Mouse (Mus musculus): ENCODE measurements around the gene Lyz1.
"Not testable (repeated sequence)": the region's sequence is repeated elsewhere in the genome, so short reads cannot be mapped to it uniquely, and the experiment has no call there.

Lyz1 gene

DNA sequence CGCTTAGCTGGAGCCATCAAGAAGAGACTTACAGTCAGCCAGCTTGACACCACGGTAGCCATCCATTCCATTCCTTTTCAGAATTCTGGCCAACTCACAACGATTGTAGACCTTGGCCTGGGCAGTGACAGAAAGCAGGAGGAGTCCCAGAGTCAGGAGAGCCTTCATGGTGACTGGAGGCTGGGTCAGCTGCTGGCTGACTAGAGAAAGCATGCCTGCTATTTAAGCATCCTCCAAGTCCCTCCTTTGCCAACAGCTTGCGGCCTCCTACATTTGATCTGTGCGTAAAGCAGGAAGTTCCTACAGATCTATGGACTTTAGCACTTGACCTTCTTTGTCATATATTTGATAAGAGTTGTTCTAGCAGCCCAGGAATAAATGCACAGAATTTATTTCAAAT is at the start of gene Lyz1:
Lyz1 (minus strand) TSS at position 198 of the 400 bp plus-strand sequence.
- no peak for DNase-seq (ENCODE audit: low spot score in 2 of 2)

DNA sequence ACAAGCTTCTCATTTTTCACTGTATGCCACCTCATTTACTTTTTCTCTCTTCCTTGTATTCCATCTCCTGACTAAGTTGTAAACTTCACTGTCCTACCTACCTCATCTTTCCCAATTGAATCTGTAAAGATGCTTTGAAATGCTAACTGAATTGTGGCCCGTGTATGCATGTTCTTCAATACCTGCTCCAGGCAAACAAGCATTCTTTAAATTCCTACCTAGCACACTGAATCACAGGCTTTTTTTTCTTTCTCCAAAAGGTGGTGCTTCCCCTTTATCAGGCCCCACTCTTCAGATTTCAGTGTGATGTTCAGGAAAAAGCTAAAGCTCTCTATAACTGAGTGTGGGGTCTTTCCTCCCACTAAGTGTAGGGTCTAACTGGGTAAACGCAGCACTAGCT is 49.7 kb upstream of the Lyz1 start:
- no peak for DNase-seq (ENCODE audit: low spot score in 2 of 2)

DNA sequence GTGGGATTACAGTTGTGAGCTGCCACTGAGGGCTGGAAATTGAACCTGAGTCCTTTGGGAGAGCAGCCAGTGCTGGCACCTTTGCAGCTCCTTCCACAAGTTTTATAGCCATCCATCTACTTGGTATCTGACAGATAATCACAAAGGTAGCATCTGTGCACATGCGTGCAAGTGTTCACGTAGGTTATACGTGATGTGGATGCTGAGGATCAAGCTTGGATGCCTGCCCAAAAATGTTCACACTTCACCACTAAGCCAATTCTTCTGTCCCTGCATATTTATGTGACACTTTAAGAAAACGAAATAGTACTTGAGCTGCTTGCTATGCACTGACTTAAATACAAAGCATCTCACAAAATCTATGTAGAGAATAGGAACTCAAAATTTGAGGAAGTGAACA is 48.4 kb upstream of the Lyz1 start:
- no peak for DNase-seq (ENCODE audit: low spot score in 2 of 2)

DNA sequence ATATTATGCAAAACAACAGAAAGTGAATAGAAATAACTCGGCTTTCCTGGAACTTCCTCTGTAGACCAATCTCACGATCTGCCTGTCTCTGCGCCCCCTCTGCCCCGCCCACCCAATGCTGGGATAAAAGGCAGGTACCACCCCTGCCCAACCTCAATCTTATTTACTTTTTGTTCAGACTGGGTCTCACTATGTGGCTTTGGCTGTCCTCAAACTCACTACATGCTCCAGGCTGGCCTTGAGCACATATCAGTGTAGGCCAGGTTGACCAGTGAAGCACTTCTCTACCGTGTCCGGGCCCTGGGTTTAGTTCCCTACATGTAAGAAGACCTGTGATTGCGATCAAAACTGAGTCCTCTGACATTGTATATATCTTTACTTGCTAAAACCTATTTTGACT is 46.6 kb upstream of the Lyz1 start:
- no peak for DNase-seq (ENCODE audit: low spot score in 2 of 2)

DNA sequence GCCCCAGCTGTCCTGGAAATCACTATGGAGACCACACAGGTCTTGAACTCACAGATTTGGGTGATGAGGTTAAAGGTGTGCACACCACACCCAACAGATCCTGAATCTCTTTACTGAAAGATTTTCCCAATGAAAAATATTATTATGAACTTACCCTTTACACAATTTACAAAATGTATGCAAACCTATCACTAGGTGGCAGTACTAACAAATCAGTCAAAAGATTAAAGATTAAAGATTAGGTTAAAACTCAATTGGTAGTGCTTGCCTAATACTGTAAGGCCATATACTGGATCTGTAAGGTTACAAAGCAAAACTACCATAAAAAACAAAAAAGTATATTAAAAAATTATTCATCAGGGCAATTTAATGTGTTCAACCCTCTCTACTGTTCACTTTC is 45.3 kb upstream of the Lyz1 start:
- no peak for DNase-seq (ENCODE audit: low spot score in 2 of 2)

DNA sequence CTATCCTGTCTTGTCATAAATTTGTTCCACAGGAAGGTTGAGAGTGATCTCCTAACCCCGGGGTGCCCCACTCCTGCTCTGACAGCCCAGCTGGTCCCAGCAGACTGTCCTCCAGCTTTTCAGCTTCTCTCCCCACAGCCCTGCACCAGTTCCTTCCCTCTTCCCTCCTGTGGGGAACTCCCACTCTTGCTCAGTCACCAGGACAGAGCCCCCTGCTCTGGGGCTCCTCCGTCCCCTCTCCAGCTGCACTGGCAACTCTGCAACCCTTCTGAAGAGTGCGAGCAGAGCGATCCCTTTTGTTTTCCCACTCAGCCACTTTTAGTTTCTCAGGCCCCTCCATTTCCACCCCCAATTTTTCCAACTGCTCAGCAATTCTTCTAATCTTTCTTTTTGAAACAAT is 43.0 kb upstream of the Lyz1 start:
- DNase-seq (ENCODE audit: low spot score in 2 of 2): no peak

DNA sequence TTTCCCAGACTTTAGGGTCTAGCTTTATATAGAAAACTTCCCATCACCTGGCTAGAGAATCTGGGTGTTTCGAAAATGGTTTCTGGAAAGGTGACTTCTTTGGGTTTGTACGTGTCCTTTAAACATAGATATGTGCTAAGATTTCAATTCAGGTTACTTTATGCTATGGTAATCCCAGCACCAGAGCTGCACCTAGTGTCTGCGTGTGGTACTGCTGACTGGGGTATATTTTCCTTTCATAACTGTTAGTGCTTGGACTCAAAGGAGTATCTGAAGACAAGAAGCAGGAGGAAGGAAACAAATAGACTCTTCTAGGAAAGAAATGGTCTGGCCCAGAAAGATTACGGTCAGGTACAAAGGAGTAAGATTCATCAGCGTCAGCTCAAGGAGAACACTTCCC is 37.9 kb upstream of the Lyz1 start:
- DNase-seq (ENCODE audit: low spot score in 2 of 2): peak in 1 of 2 experiments; percentile 58

DNA sequence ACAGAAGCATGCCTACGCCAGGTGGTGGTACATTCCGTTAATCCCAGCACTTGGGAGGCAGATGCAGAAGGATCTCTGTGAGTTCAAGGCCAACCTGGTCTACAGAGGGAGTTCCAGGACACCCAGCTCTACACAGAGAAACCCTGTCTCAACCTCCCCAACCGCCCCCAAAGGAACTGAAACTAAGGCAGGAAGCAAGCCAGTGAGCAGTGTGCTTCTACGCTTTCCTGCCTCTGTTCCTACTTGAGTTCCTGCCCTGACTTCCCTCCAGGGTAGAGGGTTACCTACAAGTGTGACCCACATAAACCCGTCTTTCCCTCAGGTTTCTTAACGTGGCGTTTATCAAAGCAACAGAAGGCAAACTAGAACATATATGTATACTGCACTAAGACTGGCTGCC is 31.1 kb upstream of the Lyz1 start:
- DNase-seq (ENCODE audit: low spot score in 2 of 2): peak in 1 of 2 experiments; percentile 42

DNA sequence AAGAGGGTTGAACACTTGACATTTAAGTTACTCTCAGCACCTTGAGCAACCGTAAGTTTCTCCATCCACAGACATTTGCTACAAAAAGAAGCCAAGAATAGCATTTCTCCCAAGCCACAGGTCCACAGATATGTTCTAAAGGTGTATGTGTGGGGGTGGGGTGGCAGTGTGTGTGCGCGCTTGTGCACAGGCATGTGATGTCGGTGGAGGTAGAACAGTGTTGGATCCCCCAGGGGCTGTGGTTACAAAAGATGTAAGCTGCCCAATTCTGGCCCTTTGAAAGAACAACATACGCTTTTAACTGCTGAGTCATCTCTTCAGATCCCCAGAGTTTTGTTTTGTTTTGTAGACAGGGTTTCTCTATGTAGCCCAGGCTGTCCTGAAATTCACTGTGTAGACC is 30.0 kb upstream of the Lyz1 start:
- no peak for DNase-seq (ENCODE audit: low spot score in 2 of 2)

DNA sequence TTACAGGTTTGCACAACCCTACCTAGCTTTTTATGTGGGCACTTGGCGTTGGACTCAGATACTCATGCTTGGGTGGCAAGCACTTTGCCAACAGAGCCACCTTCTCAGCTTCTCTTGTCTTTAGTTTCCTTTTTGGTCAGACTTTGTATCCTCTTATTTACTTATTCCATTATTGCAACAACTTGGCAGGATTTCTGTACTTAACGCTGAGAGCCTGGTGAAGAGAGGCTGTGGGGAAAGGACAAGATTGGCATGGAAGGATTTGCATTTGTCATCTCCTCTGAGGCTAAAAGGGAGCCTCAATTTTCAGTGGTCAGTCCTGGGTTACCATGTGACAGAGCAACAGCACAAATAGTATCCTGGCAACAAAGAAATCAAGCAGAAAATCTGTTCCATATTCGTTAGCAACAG is 27.9 kb upstream of the Lyz1 start:
- no peak for DNase-seq (ENCODE audit: low spot score in 2 of 2)

DNA sequence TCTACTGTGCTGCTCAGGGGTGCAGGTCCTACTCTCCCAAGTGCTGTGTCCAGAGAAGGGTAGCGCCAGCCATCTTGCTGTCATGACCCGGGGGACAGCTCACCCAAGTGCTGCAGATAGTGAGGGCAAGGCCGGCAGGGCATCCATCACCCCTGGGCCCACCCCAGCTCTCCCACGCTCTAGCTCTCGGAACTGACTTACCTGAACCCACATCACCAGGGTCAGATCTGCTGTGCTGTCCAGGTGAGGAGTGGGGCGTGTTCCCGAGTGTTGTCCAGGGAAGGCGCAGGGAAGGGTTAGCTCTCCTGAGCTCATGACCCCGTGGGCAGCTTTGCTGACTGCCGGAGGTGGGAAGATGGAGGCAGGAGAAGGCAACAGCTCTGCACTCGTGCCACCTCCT is 23.7 kb upstream of the Lyz1 start:
- DNase-seq (ENCODE audit: low spot score in 2 of 2): no peak

DNA sequence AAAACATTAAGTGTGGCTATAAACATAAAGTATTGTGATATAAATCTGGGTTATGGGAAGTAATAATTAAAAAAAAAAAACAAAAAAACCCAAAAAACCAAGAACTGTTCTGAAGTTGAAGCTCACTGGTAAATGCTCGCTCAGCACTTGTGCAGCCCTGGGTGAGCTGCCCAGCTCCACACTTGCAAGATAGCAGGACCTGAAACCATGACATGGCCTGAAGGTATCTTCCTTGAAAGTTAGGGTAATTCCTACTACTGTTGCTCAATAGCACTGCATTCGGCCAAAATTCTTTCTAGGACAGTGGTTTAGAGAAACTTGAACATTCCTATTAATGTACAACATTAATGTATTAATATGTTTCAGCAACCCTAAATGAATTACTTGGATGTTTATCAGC is 20.5 kb upstream of the Lyz1 start:
- no peak for DNase-seq (ENCODE audit: low spot score in 2 of 2)

DNA sequence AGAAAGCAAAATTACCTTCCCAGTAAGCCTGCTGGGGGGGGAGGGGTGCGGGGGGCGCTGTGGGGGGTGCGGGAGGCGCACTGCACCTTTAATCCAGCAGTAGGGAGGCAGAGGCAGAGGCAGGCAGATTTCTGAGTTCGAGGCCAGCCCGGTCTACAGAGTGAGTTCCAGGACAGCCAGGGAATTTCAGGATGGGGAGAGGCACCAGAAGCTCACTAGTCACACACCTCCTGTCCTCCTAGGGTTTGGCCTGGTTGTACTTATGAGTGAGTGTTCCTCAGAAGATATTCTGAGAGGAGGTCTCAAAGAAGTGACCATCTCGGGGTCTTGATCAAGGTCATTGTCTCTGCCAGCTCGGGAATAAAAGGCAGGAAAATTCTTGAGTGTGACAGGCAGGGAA is 19.5 kb upstream of the Lyz1 start:
- DNase-seq (ENCODE audit: low spot score in 2 of 2): no peak

DNA sequence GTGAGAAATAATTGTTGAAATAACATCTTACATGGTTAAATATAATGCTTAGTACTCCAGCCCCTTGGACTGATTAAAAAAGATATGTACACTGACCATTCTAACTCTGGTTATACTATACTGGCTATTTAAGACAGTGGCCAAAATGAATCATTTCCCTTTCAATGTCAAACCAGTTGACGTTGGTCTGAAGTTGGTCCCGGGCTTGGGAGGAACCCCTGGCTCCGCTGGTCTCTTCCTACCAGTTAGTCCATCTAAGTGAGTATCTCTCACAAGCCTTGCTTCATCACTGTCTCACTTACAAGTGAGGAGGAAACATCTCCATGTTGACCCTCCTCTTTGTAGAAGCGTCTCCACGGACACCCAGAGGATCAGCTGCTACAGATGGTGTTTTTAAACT is 11.7 kb upstream of the Lyz1 start:
- no peak for DNase-seq (ENCODE audit: low spot score in 2 of 2)

DNA sequence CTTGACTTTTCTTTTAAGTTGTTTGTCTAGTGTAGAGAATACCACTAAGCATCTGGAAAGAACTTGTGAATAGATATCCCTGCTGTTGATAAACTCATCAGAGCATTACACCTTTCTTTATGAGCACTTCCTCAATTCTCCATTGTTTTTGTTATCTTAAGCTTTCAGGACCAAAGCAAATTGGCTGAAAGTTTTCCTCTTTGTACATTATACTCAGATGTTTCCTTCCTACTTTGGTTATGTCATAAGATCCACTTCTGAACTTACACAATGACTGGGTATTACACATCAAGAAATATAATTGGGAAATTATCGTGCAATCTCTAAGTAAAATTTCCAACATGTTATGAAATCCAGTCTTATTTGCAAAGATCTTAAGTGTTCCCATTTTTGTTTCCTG is 9.0 kb upstream of the Lyz1 start:
- DNase-seq (ENCODE audit: low spot score in 2 of 2): no peak

DNA sequence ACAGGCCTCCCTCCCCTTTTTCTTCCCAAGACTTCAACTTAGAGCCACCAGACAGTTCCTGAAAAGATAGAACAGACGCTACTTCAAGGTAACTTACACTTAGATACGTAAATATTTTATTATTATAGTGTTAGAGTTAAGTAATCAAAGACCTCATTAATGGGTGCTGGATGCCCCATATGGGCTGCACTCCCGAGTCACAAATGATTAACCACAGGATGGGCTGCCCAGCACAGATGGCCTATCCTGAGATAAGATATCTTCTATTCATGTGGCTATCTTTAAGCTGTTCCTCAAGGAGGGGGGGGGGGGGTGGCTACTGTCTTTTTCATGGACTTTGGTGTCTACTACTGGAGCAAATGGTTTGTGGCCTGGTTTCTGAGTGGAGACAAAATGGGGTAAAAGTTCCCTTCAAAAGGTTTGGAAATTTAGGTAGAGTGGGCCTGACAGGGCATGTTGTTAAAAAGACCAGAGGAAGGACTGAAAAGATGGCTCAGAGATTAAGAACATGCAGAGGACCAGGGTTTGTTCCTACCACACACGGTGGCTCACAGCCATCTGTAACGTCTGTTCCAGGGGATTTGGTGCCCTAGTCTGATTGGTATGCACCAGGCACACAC is 7.3 kb upstream of the Lyz1 start:
- no peak for DNase-seq (ENCODE audit: low spot score in 2 of 2)

DNA sequence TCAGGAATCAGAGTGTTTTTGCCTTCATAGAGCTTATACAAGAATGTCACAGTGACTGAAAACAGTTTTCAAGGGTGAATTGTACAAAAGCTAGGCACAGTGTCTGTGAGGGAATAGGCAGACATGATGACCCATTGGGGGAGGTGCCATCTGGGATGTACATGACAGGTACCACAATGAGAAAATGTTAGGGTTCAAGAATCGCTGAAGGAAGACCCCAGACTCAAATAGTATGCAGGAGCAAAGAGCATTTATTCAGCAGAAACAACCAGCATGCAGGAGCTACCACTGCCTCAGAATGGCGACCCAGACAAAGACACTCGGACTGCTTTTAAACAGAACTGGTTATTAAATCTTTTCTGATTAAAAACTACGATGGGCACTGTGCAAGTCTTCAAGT is 6.4 kb upstream of the Lyz1 start:
- no peak for DNase-seq (ENCODE audit: low spot score in 2 of 2)

DNA sequence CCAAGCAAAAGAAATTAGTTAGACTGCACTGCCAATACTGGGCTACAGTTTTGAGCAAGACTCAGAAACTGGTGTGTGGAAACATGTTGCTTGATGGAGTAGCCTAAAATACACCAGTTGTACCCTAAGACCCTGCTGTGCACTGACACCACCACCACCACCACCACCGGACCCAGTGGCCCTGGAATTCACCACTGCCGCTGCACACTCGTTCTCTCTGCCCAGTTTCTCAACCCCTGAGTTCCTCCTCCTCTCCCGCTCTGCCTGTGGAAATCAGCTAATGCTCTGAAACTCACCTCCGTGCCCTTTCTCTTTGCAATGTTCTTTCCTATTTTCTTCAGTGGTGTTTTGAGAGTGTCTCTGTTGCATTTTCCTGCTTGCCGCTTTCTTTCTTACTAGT is 5.7 kb upstream of the Lyz1 start:
- DNase-seq (ENCODE audit: low spot score in 2 of 2): no peak

DNA sequence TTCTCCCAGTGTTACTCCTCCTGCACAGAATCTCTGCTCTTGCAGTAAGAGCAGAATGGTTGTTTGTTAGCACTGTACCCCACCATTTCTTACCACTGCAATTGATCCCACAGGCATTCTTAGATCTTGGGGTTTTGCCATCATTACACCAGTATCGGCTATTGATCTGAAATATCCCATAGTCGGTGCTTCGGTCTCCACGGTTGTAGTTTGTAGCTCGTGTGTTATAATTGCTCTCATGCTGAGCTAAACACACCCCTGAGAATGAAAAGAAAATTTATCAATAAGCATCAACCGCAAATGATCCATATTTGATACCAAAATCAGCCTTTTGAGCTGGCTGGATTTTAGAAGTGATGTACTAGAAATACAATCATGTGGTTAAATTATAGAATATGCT is 1.7 kb downstream of the Lyz1 start:
- DNase-seq (ENCODE audit: low spot score in 2 of 2): not testable (repeated sequence)

DNA sequence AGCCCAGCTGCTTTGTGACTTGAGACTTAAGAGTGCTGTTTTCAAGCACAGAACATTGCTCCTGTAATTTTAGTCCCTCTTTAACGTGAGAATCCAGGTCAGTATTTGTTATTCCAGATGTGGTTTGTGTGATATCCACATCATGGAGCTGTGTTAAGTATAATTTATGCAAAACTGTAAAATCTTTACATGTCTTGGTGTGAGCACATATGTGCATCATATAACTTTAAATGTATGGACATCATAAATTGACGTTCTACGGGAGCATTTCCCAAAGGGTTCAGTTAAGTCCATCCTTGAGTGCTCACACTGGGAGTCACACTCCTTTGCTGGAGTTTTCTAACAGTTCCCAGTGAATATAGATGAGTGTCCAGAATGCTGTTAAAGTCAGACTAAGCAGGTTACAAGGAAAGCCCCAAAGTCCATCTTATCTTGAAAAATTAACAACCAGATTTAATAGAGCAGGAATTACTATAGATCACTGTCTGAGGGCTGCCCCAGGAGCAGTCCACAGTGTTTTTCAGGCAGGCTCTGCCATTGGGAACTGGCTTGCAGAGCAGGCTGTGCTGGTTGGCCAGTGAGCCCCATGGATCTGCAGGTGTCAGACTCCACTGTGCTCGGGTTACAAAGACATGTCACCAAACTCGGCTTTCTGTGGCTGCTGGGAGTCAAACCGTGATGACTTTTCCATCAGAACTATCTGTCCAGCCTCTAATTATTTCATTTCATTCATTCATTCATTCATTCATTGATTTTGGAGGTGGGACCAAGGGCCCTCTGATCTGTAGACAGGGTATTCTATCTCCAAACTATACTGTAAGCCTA is 2.4 kb downstream of the Lyz1 start:
- no peak for DNase-seq (ENCODE audit: low spot score in 2 of 2)

DNA sequence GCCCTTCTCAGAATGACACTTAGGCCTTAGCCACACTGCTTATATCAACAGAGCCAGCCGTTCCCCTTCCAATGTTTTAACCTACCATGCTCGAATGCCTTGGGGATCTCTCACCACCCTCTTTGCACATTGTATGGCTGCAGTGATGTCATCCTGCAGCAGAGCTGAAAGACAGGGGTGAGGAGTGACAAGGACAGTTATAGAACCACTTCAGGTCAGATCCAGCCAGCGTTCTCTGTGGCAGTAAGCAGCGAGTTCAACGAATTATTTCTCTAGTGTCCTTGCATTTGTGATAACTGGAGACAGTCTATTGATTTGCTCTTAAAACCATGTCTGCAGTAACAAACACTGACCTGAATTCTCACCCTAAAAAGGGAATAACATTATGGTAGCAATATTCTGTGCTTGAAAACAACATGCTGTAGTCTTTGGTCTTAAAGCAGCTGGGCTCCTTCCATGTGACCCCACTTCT is 3.6 kb downstream of the Lyz1 start:
- DNase-seq (ENCODE audit: low spot score in 2 of 2): not testable (repeated sequence)

DNA sequence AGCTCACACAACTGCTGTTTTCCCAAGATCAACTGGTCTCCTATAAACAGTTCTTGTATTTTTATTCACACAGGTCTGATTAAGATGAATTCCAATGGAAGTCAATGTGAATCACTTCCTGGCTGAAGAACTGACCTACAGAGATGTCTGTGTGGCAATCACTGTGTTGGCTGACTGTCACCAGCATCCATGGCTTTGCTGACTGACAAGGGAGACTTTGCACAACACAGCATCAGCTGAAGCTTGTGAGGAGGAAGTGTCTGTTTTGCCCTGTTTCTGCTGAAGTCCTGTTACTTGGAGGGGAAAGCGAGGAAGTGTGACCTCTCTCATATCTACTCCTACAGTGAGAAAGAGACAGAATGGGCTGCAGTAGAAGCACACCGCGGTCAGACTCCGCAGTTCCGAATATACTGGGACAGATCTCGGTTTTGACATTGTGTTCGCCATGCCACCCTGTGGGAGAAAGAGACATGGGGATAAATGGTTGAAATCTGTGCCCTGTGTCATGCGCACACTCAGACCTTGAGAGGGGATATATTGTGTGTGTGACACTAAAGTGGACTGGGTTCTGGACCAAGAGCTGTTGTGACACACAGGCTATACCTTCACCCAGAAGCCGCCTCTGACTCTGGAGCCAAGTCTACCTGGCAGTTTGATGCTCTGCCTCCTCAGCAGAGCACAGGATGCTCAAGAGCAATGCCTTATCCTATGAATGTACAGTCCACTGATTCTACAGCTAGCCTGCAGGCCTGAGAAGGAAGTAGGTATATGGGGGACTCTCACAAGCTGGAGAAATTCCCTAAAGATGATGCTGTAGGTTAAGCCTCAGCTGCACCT is 4.3 kb downstream of the Lyz1 start:
- DNase-seq (ENCODE audit: low spot score in 2 of 2): no peak

All from spleen, postnatal 10 days (tissue).